Mouse (Mus musculus) kidney, embryonic 16.5 days (tissue): Measurements from ENCODE around the gene Cox4i2. TPM values are rescaled to one million over a fixed set of nuclear protein-coding genes. Genes with fewer than 3 reads are reported as not detected.

Experiments
- ATAC-seq: fragments of 200-750 bp; cut with Nextera tagmentation; 2 replicates; pipeline ENCODE4 v1.8.0; 2017; ENCODE audit warnings: moderate TSS enrichment; ENCODE audit not compliant: low FRiP score, low TSS enrichment
- H3K27ac ChIP-seq: fragments of 300-500 bp; sonication (generic); 2 replicates; pipeline ENCODE4 v1.5.1; 2014; ENCODE audit warnings: low read length
- H3K27me3 ChIP-seq: fragments of 300-500 bp; sonication (generic); 2 replicates; pipeline ENCODE4 v1.6.1; 2014; ENCODE audit warnings: low read length, control low read depth, mixed read lengths; ENCODE audit not compliant: insufficient read depth
- H3K36me3 ChIP-seq: fragments of 300-500 bp; sonication (generic); 2 replicates; pipeline ENCODE4 v1.6.1; 2014; ENCODE audit warnings: low read length, control low read depth, mixed read lengths; ENCODE audit not compliant: insufficient read depth
- H3K4me1 ChIP-seq: fragments of 300-500 bp; sonication (generic); 2 replicates; pipeline ENCODE4 v1.6.1; 2014; ENCODE audit warnings: low read length, control low read depth, mixed read lengths; ENCODE audit not compliant: insufficient read depth
- H3K4me2 ChIP-seq: fragments of 300-500 bp; sonication (generic); replicated peaks from 2 replicates; pipeline ENCODE4 v1.6.1; 2014; ENCODE audit warnings: low read depth, low read length
- H3K4me3 ChIP-seq: fragments of 300-500 bp; sonication (generic); 2 replicates; pipeline ENCODE4 v1.5.1; 2014; ENCODE audit warnings: mild to moderate bottlenecking, low read length
- H3K9ac ChIP-seq: fragments of 300-500 bp; sonication (generic); replicated peaks from 2 replicates; pipeline ENCODE4 v1.6.1; 2014; ENCODE audit warnings: low read length
- H3K9me3 ChIP-seq: fragments of 300-500 bp; sonication (generic); 2 replicates; pipeline ENCODE4 v1.6.1; 2016; ENCODE audit warnings: low read length, control low read depth
- WGBS: fragments of 180-500 bp; shearing (Covaris S2); extraction: QIAGEN DNeasy Blood & Tissue Kit; methylation state at CpG from one replicate; pipeline ENCODE4 v1.1.7; 2014; 5-methylcytosine and 5-hydroxymethylcytosine counted together
- polyA plus RNA-seq: library from polyadenylated mRNA; unstranded; fragments of >200 nt; fragmentation: Nextera tagmentation; extraction: Ambion mirVana; gene quantifications from 2 replicates; pipeline ENCODE4 v1.2.1, GENCODE M21; 2015

Gene Cox4i2
- polyA plus RNA-seq, result 19.6 and 22.1 TPM in 2 replicates

DNA sequence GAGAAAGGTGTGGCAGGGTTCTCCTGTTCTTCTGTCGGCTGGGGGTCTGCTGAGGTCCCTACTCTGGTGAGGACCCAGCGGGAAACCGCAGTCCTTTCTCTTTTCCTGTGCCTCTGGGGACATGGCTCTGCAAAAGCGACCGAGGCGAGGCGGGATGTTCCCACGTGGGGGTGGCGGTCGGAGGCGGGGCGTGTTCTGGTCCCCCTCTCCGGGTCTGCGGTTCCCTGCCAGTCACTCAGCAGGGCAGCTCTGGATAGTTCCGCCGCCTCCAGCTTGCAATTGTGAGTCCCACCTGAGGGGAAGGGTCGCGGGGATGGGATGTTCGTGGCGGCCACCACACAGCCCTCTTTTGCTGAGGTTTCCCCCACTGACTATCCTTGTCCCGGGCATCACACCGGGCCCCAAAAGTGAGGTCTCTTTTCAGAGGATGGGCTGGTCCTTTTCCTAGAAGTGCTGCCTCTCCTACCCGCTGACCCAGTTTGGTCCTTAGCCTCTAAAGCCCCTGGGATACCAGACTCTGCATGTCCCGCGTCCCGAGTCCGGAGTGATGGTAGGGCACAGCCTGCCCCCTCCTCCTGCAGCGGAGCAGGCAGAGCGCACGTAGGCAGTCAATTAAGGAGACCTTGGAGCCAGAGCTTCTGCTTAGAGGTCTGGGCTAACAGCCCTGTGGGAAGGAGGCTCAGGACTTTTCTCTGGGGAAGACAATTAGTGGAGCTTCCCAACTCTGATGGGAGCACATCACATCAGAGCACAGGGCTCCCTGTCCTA is at the start of gene Cox4i2:
Gene Cox4i2 (plus strand): TSS at position 230 of the 768 bp plus-strand sequence.
- Histone ChIP-seq H3K27me3 (no peaks in the 10 kb centered on the region), H3K4me2 (peak within 1 kb of the TSS; percentile 61), H3K27ac (no peak within 1 kb of the TSS), H3K9ac (peak within 1 kb of the TSS; percentile 59), H3K9me3 (no peaks in the 10 kb centered on the region), H3K36me3 (no peaks in the 10 kb centered on the region), H3K4me3 (peak within 1 kb of the TSS; percentile 39), H3K4me1 (peaks cover 25% of the 10 kb centered on the region)
- WGBS, result 4% methylated on average over 30 of the region's 30 CpGs
- peak; percentile 37; the same call in 1 of the 2 replicates for ATAC-seq

DNA sequence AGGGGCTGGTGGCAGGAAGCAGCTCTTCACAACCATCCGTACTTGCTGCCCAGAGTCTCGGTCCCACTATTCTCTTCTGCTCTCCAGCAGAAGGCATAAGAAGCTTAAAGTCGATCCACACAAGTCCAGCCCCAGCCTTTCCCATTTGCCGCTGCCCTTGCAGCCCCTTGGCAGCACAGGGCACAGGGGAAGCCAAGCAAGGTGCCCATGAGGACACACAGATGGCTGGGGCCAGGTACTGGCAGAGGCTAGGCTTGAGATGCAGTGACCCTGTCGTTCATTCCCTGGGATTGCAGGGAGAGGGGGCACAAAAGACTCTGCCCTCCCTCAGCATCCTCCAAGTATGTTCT is 49.7 kb upstream of the Cox4i2 start:
- peaks cover 33% of the 10 kb centered on the region for H3K4me1 ChIP-seq
- H3K4me2 ChIP-seq, result no peak overlapping the region
- no peak overlapping the region for H3K9ac ChIP-seq
- no peaks in the 10 kb centered on the region for H3K9me3 ChIP-seq
- H3K27me3 ChIP-seq, result no peaks in the 10 kb centered on the region
- no peak overlapping the region for H3K27ac ChIP-seq
- no peak for ATAC-seq
- H3K36me3 ChIP-seq, result peaks cover 62% of the 10 kb centered on the region
- 79% methylated on average over 5 of the region's 5 CpGs for WGBS
- H3K4me3 ChIP-seq, result no peak overlapping the region

DNA sequence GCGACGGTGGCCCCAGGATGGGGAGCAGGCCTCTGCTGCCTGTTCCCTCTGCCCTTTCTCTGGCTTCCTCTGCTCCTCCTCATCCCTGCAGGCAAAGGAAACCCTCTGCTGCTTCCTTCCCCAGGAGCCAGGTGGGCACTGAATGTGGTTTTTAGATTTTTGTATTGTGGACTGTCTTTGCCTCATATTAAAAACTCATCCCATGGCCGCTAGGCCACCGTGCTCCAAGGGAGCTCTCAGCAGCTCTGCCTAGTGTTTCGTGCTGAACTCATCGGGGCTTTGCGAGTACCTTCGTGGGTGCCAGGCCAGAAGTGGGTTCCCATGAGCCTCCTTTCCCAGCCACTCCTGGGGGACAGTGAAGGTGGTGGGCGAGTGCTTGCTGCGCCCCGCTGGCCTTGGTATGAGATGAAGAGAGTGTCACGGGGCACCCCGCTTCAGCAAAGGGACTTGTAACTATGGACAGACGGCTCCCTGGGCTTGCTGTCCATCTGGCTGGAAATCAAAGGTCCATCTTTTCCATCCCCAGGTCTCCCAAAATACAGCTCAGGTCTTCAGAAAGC is 49.1 kb upstream of the Cox4i2 start:
- H3K36me3 ChIP-seq, result peaks cover 55% of the 10 kb centered on the region
- WGBS, result 89% methylated on average over 14 of the region's 14 CpGs
- H3K4me2 ChIP-seq, result no peak overlapping the region
- 0 out of 2 replicates have a peak overlapping the region, but pooled peaks have one; percentile 19 for H3K9ac ChIP-seq
- no peaks in the 10 kb centered on the region for H3K9me3 ChIP-seq
- H3K27ac ChIP-seq, result no peak overlapping the region
- ATAC-seq, result no peak
- H3K4me3 ChIP-seq, result no peak overlapping the region
- peaks cover 35% of the 10 kb centered on the region for H3K4me1 ChIP-seq
- no peaks in the 10 kb centered on the region for H3K27me3 ChIP-seq

DNA sequence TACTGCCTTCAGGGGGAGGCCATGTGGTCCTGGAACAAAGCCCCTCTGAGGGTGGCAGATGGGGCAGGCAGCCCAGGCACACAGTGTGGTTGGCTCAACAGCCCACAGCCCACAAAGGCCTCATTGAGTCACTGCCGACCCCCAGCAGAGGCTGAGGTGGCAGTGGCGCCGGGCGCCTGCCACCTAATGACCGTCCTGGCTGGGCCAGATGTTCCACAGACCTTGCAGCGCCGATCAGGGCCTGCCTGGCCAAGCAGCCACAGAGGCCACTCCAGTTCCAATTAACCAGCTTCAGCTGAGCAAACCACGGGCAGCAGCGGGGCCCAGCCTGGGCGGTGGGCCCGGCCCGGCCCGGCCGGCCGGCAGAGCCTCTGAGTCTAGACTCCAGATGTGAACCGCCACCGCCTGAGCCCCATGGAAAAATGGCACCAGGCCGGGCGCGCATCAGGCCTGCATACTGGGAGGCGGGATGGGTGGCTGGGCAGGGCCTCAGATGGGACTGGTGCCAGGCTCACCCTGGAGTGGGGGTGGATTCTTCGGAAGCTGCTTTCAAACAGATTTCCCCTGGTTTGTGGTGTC is 47.9 kb upstream of the Cox4i2 start:
- Histone ChIP-seq H3K27ac (peak overlapping the region; percentile 96), H3K4me3 (no peak overlapping the region), H3K9ac (peak overlapping the region; percentile 36), H3K27me3 (no peaks in the 10 kb centered on the region), H3K4me1 (peaks cover 39% of the 10 kb centered on the region), H3K9me3 (no peaks in the 10 kb centered on the region), H3K4me2 (no peak overlapping the region), H3K36me3 (peaks cover 44% of the 10 kb centered on the region)
- WGBS, result 67% methylated on average over 22 of the region's 22 CpGs
- peak; percentile 5; the same call in 1 of the 2 replicates for ATAC-seq

DNA sequence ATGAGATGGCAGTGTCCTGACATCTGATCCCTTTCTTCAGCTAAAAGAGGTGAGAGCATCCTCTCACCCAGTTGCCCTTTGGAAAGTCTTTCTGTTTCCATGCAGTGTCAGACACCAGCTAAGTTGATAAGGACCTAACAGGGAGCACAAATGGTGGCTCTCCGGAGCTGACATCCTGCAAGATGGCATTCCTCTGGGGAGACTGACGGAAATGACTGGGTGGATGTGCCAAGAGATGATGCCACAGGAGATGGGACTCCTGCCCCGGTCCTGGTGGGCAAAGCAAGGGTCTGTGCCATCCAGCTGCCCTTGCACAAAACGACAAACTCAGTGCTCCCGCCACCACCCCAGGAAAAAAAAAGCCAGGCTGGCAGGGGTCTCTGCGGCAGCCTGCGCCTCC is 46.8 kb upstream of the Cox4i2 start:
- Histone ChIP-seq H3K9ac (peak overlapping the region; percentile 77), H3K27ac (peak overlapping the region; percentile 96), H3K9me3 (no peaks in the 10 kb centered on the region), H3K36me3 (peaks cover 33% of the 10 kb centered on the region), H3K4me2 (peak overlapping the region; percentile 68), H3K4me3 (peak overlapping the region; percentile 46), H3K4me1 (peaks cover 39% of the 10 kb centered on the region), H3K27me3 (no peaks in the 10 kb centered on the region)
- no peak for ATAC-seq
- WGBS, result 17% methylated on average over 7 of the region's 7 CpGs

DNA sequence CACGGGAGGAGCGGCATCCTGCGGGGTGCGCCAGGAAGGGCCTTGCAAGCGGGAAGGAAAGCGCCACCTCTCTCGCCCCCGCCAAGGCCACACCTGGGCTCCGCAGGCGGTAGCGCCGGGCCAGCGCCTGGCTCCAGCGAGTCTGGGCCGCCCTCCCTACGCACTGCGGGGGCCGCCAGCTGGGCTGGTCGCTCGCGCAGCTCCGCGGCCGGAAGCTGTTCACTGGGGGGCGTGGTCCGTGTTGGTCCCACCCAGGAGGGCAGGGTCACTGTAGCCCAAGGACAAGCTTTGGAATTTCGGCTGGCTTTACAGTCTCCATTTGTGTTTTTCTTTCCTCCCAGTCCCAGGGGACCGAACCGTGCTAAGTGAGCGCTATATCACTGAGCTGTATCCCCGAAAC is 46.3 kb upstream of the Cox4i2 start:
- under 1% methylated on average over 30 of the region's 31 CpGs for WGBS
- Histone ChIP-seq H3K4me3 (peak overlapping the region; percentile 46), H3K4me2 (peak overlapping the region; percentile 68), H3K27me3 (no peaks in the 10 kb centered on the region), H3K4me1 (peaks cover 39% of the 10 kb centered on the region), H3K9me3 (no peaks in the 10 kb centered on the region), H3K9ac (peak overlapping the region; percentile 77), H3K27ac (peak overlapping the region; percentile 96), H3K36me3 (peaks cover 29% of the 10 kb centered on the region)
- ATAC-seq, result peak; percentile 98

DNA sequence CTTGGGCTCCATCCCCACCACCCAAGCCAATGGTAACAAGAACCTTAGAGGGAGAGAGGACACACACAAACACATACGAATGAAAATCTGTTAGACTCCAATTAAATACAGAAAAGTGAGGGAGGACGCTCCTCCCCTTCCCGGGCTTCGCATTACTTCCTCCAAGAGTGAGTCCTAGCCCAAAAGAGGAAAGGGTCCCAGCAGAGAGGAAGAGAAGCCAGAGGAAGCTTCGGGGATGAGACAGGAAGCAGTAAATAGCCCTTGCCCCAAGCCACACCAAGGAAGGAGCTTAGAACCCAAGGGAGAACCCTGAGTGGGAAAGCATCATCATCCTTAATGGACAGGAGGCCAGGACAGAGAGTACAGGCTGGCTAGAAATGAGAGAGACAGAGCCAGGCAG is 44.9 kb upstream of the Cox4i2 start:
- H3K9me3 ChIP-seq, result no peaks in the 10 kb centered on the region
- H3K9ac ChIP-seq, result no peak overlapping the region
- no peak for ATAC-seq
- H3K27ac ChIP-seq, result no peak overlapping the region
- peaks cover 39% of the 10 kb centered on the region for H3K4me1 ChIP-seq
- no peak overlapping the region for H3K4me2 ChIP-seq
- peaks cover 19% of the 10 kb centered on the region for H3K36me3 ChIP-seq
- no peaks in the 10 kb centered on the region for H3K27me3 ChIP-seq
- no peak overlapping the region for H3K4me3 ChIP-seq
- 81% methylated on average over 5 of the region's 5 CpGs for WGBS

DNA sequence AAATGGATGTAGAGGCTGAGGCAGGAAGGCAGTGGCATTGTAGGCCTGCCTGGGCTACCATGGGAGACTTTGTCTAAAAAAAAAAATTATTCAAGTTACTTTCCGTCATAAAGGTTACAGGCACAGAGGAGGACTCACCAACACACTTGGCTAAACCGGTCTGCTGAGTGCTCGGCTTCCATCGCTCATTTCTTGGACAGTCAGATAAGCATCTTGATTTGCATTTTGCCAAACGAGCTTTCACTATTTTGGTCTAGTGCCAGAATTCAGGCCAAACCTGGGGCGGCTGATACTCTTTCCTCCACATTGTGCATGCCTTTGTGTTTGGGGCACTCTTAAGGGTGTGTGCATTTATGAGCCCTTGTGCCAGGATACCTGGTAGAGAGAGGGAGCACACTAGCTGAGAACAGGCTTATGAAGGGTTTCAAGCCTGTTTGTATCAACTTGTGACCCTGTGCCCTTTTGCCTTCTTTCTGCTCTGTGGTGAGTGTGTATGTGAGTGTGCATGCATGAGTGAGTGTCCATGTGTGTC is 37.7 kb upstream of the Cox4i2 start:
- Histone ChIP-seq H3K4me3 (no peak overlapping the region), H3K36me3 (no peaks in the 10 kb centered on the region), H3K4me2 (no peak overlapping the region), H3K27me3 (no peaks in the 10 kb centered on the region), H3K9ac (no peak overlapping the region), H3K4me1 (peaks cover 24% of the 10 kb centered on the region), H3K9me3 (no peaks in the 10 kb centered on the region), H3K27ac (peak overlapping the region; percentile 77)
- peak; percentile 72; the same call in 1 of the 2 replicates for ATAC-seq
- WGBS, result 58% methylated on average over 6 of the region's 6 CpGs

DNA sequence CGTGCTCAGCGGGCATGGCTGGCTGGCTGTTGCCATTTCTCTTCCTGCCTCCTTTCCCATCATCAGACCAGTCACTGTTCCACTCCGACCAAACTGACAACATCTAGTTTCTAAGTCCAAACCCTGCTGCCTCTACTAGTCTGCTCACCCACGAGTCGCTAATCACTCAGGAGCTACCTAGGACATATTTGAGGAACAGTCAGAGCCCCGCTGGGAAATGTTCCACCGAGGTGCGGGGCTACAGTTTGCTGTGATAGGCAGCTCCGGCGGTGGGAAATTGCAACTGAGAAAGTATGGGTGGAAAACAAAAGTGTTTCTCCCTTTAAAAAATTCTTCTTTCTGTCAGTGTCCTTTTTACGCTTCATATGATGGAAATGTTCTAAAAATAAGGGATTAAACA is 36.3 kb upstream of the Cox4i2 start:
- no peaks in the 10 kb centered on the region for H3K36me3 ChIP-seq
- H3K4me3 ChIP-seq, result no peak overlapping the region
- H3K4me2 ChIP-seq, result no peak overlapping the region
- ATAC-seq, result no peak
- no peaks in the 10 kb centered on the region for H3K27me3 ChIP-seq
- peaks cover 24% of the 10 kb centered on the region for H3K4me1 ChIP-seq
- WGBS, result 57% methylated on average over 11 of the region's 11 CpGs
- H3K9ac ChIP-seq, result peak overlapping the region; percentile 9; the same call in 1 of the 2 replicates
- no peaks in the 10 kb centered on the region for H3K9me3 ChIP-seq
- H3K27ac ChIP-seq, result peak overlapping the region; percentile 37; the same call in 1 of the 2 replicates
